Mouse (Mus musculus): ENCODE measurements at regions not wholly inside any gene's neighbourhood (a gene's known extent, or its start where the extent isn't known, plus 50 kb on each side); places are given as distances from the start of the nearest gene placed in this dataset.

DNA sequence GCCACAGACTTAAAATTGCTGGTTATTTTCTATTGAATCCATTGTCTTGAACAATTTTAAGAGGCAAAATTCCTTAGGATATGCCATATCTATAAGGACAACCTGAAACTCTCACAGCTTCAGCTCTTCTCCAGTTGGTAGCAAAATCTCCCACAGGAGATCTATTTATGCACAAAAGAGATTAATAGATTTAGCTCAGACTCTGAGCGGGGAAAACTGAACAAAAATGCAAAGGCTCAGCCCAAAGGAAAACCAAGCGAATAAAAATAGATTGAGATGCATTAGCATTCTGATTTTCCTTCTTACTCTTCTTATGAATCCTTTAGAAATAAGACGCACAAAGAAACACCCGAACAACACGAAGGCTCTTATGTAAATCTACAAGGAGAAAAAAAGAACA lies 196.2 kb upstream of the Pcsk5 start:
- TF ChIP-seq CTCF (IDR thresholded peaks at IDR 0.05; ENCODE audit: low read depth) (no peak), EP300 (IDR thresholded peaks at IDR 0.05; ENCODE audit: low read depth) (no peak)

Data from heart, postnatal 0 days (tissue).